Mouse (Mus musculus) heart, postnatal 0 days (tissue): ENCODE results near the gene Pmp22. TPM values are rescaled to one million over a fixed set of nuclear protein-coding genes. Genes with fewer than 3 reads are reported as not detected.

ENCODE experiments used
- ATAC-seq: fragments of 200-750 bp; cut with Nextera tagmentation; 2 replicates; pipeline ENCODE4 v1.8.0; 2017; ENCODE audit warnings: low read depth, moderate number of reproducible peaks, moderate library complexity; ENCODE audit not compliant: insufficient read depth
- DNase-seq: peaks from one replicate; pipeline ENCODE4 v3.0.0-alpha.2; 2016; ENCODE audit warnings: low spot score
- H3K27ac ChIP-seq: fragments of 300-500 bp; sonication (generic); 2 replicates; pipeline ENCODE4 v1.5.1; 2014; ENCODE audit warnings: low read depth, mild to moderate bottlenecking
- H3K27me3 ChIP-seq: fragments of 300-500 bp; sonication (generic); 2 replicates; pipeline ENCODE4 v1.6.1; 2014; ENCODE audit warnings: low read length, mixed read lengths; ENCODE audit not compliant: control insufficient read depth, insufficient read depth
- H3K36me3 ChIP-seq: fragments of 300-500 bp; sonication (generic); replicated peaks from 2 replicates; pipeline ENCODE4 v1.6.1; 2014; ENCODE audit warnings: low read length, mixed read lengths; ENCODE audit not compliant: control insufficient read depth, insufficient read depth
- H3K4me1 ChIP-seq: fragments of 300-500 bp; sonication (generic); 2 replicates; pipeline ENCODE4 v1.6.1; 2014; ENCODE audit warnings: antibody characterized with exemption; ENCODE audit not compliant: control insufficient read depth, insufficient read depth
- H3K4me2 ChIP-seq: fragments of 300-500 bp; sonication (generic); 2 replicates; pipeline ENCODE4 v1.6.1; 2014; ENCODE audit warnings: low read depth, mild to moderate bottlenecking, low read length, moderate library complexity
- H3K4me3 ChIP-seq: fragments of 300-500 bp; sonication (generic); 2 replicates; pipeline ENCODE4 v1.5.1; 2014; ENCODE audit warnings: low read depth, low read length
- H3K9ac ChIP-seq: fragments of 300-500 bp; sonication (generic); replicated peaks from 2 replicates; pipeline ENCODE4 v1.6.1; 2014; ENCODE audit warnings: low read depth, low read length, mixed read lengths
- H3K9me3 ChIP-seq: fragments of 300-500 bp; sonication (generic); replicated peaks from 2 replicates; pipeline ENCODE4 v1.6.1; 2016; ENCODE audit warnings: low read length; ENCODE audit not compliant: control insufficient read depth
- CTCF ChIP-seq: IDR thresholded peaks from 2 replicates; pipeline ENCODE4 v1.5.1; 2016; ENCODE audit warnings: antibody characterized with exemption, control low read depth, low read depth
- EP300 ChIP-seq: IDR thresholded peaks from 2 replicates; pipeline ENCODE4 v1.6.1; 2016; ENCODE audit warnings: antibody characterized with exemption, low read depth
- WGBS: fragments of 180-500 bp; shearing (Covaris S2); extraction: QIAGEN DNeasy Blood & Tissue Kit; methylation state at CpG from one replicate; pipeline ENCODE4 v1.1.7; 2014; 5-methylcytosine and 5-hydroxymethylcytosine counted together
- polyA plus RNA-seq: library from polyadenylated mRNA; unstranded; fragments of >200 nt; fragmentation: Nextera tagmentation; extraction: Ambion mirVana; gene quantifications from 2 replicates; pipeline ENCODE4 v1.2.1, GENCODE M21; 2015
- total RNA-seq: library from RNA; depleted of rRNA; stranded (reverse); fragments of >200 nt; gene quantifications from 2 replicates; pipeline ENCODE4 v1.2.3, GENCODE M21; 2014; ENCODE audit warnings: low replicate concordance; rRNA removed

Gene Pmp22
- total RNA-seq (94.4 and 128 TPM in 2 replicates), polyA plus RNA-seq (62.1 and 63.3 TPM in 2 replicates)

DNA sequence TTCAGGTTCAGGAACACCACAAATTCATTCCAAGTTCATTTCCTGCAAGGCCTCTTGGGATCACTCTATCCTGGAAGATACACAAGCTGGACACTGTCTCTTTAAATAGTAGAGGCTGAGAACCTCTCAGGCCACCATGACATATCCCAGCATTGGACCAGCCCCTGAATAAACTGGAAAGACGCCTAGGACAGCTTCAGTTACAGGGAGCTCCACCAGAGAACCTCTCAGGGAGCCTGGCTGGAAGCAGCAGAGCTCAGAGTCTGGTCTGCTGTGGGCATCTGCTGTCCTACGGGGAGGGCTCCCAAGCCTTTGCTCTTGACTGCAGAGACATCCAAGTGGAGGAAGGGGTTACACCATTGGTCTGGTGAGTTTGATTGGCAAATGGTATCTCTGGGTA, at the start of gene Pmp22:
TSS of gene Pmp22 (plus strand) at position 199 of the 400 bp plus-strand sequence.
- TF ChIP-seq CTCF, result no peak
- no peak for TF ChIP-seq EP300
- Histone ChIP-seq H3K9ac (0 out of 2 replicates have a peak within 1 kb of the TSS, but pooled peaks have one; percentile 16), H3K4me3 (peak within 1 kb of the TSS; percentile 77; the same call in 1 of the 2 replicates), H3K36me3 (0 out of 2 replicates have a peak, but pooled peaks cover under 1% of the 10 kb centered on the region), H3K9me3 (no peaks in the 10 kb centered on the region), H3K27ac (peak within 1 kb of the TSS; percentile 44), H3K27me3 (no peaks in the 10 kb centered on the region), H3K4me2 (peak within 1 kb of the TSS; percentile 95), H3K4me1 (peaks cover 24% of the 10 kb centered on the region)
- 49% methylated on average over 2 of the region's 2 CpGs for WGBS
- DNase-seq (no peak), ATAC-seq (no peak)

DNA sequence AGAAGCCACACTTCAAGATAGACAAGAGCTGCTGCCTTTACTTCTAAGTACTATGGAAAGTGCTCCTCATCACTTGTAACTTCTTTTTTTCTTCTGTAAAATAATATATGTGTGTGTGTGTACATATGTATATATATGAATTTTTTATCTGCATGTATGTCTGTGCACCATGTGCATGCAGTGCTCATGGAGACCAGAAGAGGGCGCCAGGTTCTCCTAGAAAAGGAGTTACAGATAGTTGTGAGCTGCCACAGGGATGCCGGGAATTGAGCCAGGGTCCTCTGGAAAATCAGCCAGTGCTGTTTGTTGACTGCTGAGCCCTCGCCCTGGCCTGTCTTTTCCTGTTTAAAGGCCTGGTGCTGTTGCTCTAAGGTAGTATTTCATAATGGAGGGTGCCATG, 44.2 kb upstream of the Pmp22 start:
- DNase-seq, result no peak
- H3K36me3 ChIP-seq, result no peaks in the 10 kb centered on the region
- no peak overlapping the region for H3K4me3 ChIP-seq
- H3K9ac ChIP-seq, result no peak overlapping the region
- H3K4me2 ChIP-seq, result no peak overlapping the region
- H3K9me3 ChIP-seq, result 0 out of 2 replicates have a peak, but pooled peaks cover 5% of the 10 kb centered on the region
- no peaks in the 10 kb centered on the region for H3K4me1 ChIP-seq
- no peak for ATAC-seq
- no peak overlapping the region for H3K27ac ChIP-seq
- no peak; the same call in 1 of the 2 replicates for TF ChIP-seq CTCF
- TF ChIP-seq EP300, result no peak
- WGBS, result 87% methylated on average over 3 of the region's 3 CpGs
- no peaks in the 10 kb centered on the region for H3K27me3 ChIP-seq

DNA sequence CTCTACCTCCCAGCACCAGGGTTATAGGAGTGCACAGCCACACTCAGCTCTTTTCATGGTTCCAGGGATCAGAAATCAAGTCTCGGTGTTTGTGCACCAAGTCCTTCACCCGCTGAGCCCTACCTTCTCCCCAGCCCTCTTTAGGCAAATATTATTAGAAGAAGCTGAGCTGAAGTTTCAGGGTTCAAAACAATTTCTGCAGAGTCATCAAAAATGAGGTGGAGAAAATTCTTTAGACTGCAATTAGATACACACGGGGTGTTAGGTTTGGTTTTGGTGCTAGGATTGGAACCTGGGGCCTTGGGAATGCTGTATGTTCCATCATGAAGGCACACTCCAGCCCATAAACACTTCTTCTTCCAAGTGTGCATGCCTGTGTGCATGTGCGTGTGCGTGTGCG, 40.1 kb upstream of the Pmp22 start:
- Histone ChIP-seq H3K9ac (no peak overlapping the region), H3K4me2 (no peak overlapping the region), H3K27me3 (no peaks in the 10 kb centered on the region), H3K4me1 (no peaks in the 10 kb centered on the region), H3K4me3 (no peak overlapping the region), H3K9me3 (0 out of 2 replicates have a peak, but pooled peaks cover 5% of the 10 kb centered on the region), H3K36me3 (no peaks in the 10 kb centered on the region), H3K27ac (no peak overlapping the region)
- DNase-seq, result no peak
- no peak for ATAC-seq
- 88% methylated on average over 6 of the region's 6 CpGs for WGBS
- TF ChIP-seq EP300, result no peak
- TF ChIP-seq CTCF, result no peak

DNA sequence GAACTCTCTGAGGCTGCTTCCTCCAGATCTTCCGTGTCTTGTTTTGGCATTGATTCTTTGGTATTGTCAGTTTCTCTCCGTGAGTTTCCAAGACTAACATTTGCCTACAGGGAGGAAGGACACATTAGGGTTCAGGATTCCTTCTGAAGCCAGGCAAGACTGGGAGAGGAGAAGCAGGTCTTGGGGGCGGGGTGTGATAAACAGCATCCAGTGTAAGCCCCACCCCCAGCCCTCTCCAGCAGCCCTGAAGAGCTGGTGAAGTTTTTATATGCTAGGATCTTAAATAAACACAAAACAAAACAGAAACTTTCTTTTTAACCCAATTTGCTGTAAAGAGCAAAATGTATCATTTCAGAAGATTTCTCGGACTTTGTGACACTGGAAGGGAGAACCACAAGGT, 38.6 kb upstream of the Pmp22 start:
- Histone ChIP-seq H3K9me3 (no peaks in the 10 kb centered on the region), H3K4me3 (no peak overlapping the region), H3K36me3 (no peaks in the 10 kb centered on the region), H3K27me3 (no peaks in the 10 kb centered on the region), H3K4me2 (no peak overlapping the region), H3K27ac (no peak overlapping the region), H3K4me1 (no peaks in the 10 kb centered on the region), H3K9ac (no peak overlapping the region)
- ATAC-seq, result no peak
- 27% methylated on average over 4 of the region's 4 CpGs for WGBS
- TF ChIP-seq EP300 (no peak), CTCF (no peak)
- DNase-seq, result no peak

DNA sequence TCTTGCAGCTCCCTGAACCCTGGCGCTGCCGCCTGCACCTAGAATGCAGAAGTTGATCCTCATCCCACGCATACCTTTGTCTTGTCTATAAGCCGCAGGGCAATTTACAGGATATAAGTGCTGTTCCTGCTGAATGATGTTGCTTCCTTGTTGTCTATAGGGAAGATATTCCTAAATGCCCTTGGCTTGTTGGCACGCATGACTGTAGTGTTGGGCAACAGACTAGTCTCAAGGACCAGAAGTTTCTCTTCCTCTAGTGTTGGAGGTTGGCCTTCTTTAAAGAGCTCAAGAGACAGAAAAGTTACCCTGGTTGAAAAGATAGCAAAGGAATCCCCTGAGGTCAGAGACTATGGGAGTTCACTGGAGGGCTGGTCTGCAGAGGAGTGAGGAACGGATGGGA, 37.8 kb upstream of the Pmp22 start:
- H3K9ac ChIP-seq, result no peak overlapping the region
- ATAC-seq, result no peak
- no peak overlapping the region for H3K4me2 ChIP-seq
- no peaks in the 10 kb centered on the region for H3K9me3 ChIP-seq
- no peaks in the 10 kb centered on the region for H3K4me1 ChIP-seq
- no peaks in the 10 kb centered on the region for H3K27me3 ChIP-seq
- no peak overlapping the region for H3K27ac ChIP-seq
- DNase-seq, result no peak
- TF ChIP-seq CTCF, result no peak
- TF ChIP-seq EP300, result no peak
- H3K36me3 ChIP-seq, result no peaks in the 10 kb centered on the region
- no peak overlapping the region for H3K4me3 ChIP-seq
- WGBS, result 84% methylated on average over 6 of the region's 6 CpGs

DNA sequence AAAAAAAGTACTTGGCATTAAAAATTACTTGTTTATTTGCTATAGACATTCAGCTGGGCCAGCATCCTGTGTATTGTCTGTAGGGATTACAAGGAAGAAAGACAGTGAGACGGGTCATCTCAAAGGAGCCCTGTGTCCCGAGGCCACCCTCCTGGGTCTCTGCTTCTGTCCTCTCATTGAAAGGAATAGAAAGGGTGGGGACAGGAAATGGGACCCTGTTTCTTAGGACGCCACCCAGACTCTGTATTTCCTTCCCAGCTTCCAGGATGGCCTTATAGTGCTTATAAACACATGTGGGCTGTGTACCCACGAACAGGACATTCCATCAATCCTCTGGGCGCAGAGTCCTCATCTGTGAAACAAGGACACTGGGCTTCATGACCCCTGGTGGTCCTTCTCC, 36.5 kb upstream of the Pmp22 start:
- no peak overlapping the region for H3K4me2 ChIP-seq
- no peaks in the 10 kb centered on the region for H3K27me3 ChIP-seq
- no peaks in the 10 kb centered on the region for H3K9me3 ChIP-seq
- TF ChIP-seq CTCF, result no peak
- no peaks in the 10 kb centered on the region for H3K36me3 ChIP-seq
- no peak overlapping the region for H3K4me3 ChIP-seq
- no peak overlapping the region for H3K9ac ChIP-seq
- no peak overlapping the region for H3K27ac ChIP-seq
- no peak for DNase-seq
- 59% methylated on average over 5 of the region's 5 CpGs for WGBS
- no peak for ATAC-seq
- no peaks in the 10 kb centered on the region for H3K4me1 ChIP-seq
